Mouse (Mus musculus) olfactory bulb, adult 2 months (tissue): ENCODE data around the gene Emilin3.

ENCODE experiments used
- CTCF ChIP-seq: fragments of 200-500 bp; IDR thresholded peaks from 2 replicates; pipeline ENCODE4 v1.5.1; 2012; ENCODE audit warnings: low read depth, mild to moderate bottlenecking, low read length, moderate library complexity; ENCODE audit not compliant: insufficient read depth
- POLR2A ChIP-seq: fragments of 200-500 bp; IDR thresholded peaks from 2 replicates; pipeline ENCODE4 v1.6.1; 2012; ENCODE audit warnings: mild to moderate bottlenecking, low read depth, low read length, moderate library complexity; ENCODE audit not compliant: insufficient read depth

- TF ChIP-seq CTCF, result no peak
- no peak for TF ChIP-seq POLR2A
Measured at GRCm38 (mm10) chr2:160891697-160892096, 20.4 kb downstream of the Emilin3 start.
